Mouse (Mus musculus) cerebellum, adult 2 months (tissue): Measurements from ENCODE around the gene Stk39. TPM values are rescaled to one million over a fixed set of nuclear protein-coding genes. Genes with fewer than 3 reads are reported as not detected.

Experiments used
- DNase-seq, 2 experiments: peaks; one replicate each; pipeline ENCODE4 v3.0.0; 2021
- H3K27ac ChIP-seq: fragments of 200-500 bp; 2 replicates; pipeline ENCODE4 v1.5.1; 2012; ENCODE audit warnings: low read length, control low read depth, inconsistent platforms; ENCODE audit not compliant: insufficient read depth
- H3K27me3 ChIP-seq: fragments of 200-500 bp; 2 replicates; pipeline ENCODE4 v1.6.1; 2012; ENCODE audit warnings: inconsistent platforms, mild to moderate bottlenecking, low read length, moderate library complexity; ENCODE audit not compliant: control insufficient read depth, insufficient read depth
- H3K4me1 ChIP-seq: fragments of 200-500 bp; 2 replicates; pipeline ENCODE4 v1.6.1; 2011; ENCODE audit warnings: low read length; ENCODE audit not compliant: control insufficient read depth, insufficient read depth
- H3K4me3 ChIP-seq: fragments of 200-500 bp; replicated peaks from 2 replicates; pipeline ENCODE3; 2011; ENCODE audit warnings: mild to moderate bottlenecking, low read depth, low read length, control low read depth; ENCODE audit not compliant: insufficient read depth
- CTCF ChIP-seq: fragments of 200-500 bp; IDR thresholded peaks from 2 replicates; pipeline ENCODE4 v1.5.1; 2011; ENCODE audit warnings: low read depth, mild to moderate bottlenecking, control low read depth, low read length, moderate library complexity, borderline replicate concordance; ENCODE audit not compliant: insufficient read depth
- POLR2A ChIP-seq: fragments of 200-500 bp; IDR thresholded peaks from 2 replicates; pipeline ENCODE4 v1.6.1; 2011; ENCODE audit warnings: low read length, control low read depth, borderline replicate concordance; ENCODE audit not compliant: insufficient read depth
- WGBS: fragments of 180-500 bp; shearing (Covaris S2); methylation state at CpG from one replicate; pipeline ENCODE4 v1.1.7; 2018; 5-methylcytosine and 5-hydroxymethylcytosine counted together
- polyA plus RNA-seq: library from polyadenylated mRNA; depleted of rRNA; stranded (reverse); fragments of >200 nt; gene quantifications from 2 replicates; pipeline ENCODE4 v1.2.3, GENCODE M21; 2012

Stk39 gene
- polyA plus RNA-seq, 1 experiment, result 49.8 TPM

DNA sequence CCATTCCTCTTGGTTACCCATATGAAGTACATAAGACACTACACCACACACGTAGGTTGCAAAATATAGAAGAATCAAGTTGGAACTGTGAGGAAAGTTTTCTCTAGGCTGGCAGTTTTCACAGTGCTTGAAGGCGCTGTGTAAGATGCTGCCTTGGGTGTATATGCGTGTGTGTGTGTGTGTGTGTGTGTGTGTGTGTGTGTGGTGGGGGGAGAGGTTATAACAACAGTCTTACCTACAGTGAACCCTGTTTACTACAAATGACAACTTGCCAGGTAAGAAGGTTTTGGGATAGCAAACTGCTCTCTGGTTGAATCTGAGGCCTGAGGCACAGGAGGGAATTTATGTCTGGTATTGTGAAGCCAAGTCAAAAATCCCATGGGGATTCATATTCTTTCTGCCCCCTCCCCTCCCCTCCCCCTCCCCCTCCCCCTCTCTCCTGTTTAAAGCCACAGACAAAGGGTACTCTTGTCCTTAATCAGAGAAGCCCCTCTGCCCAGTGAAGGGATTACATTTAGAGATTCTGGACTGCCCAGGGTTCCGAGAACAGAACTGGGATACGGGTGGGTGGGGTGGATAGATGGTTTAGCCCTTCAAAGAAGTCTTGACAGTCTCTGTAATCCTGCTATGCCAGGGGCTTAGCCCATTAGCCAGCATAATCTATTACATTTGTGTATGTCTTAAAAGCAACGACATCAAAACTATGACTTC, 219.9 kb downstream of the Stk39 start:
- no peaks in the 10 kb centered on the region for H3K4me1 ChIP-seq
- no peak overlapping the region for H3K27ac ChIP-seq
- H3K4me3 ChIP-seq, result no peak overlapping the region
- no peak for DNase-seq
- H3K27me3 ChIP-seq, result no peaks in the 10 kb centered on the region
- WGBS, result 90% methylated on average over 6 of the region's 6 CpGs
- no peak for TF ChIP-seq CTCF

DNA sequence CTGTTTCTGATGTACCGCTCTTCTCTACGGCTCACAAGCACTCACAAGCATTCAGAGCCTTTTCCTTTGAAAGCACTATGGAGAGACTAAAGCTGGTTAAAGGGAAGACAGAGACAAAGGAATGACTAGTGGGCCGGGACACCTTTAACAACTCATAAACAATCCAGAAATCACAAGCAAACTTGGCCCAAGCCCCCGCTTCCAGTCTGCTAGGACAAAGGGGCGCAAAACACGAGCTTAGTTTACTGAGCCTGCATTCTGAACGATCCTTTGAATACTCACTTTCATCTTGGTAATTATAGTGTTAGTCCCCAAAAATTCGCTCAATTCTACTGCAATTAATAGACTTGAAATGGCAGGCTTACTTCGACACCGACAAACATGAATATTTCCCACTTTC, 221.2 kb downstream of the Stk39 start:
- no peak overlapping the region for H3K27ac ChIP-seq
- no peak for DNase-seq
- no peaks in the 10 kb centered on the region for H3K27me3 ChIP-seq
- no peak overlapping the region for H3K4me3 ChIP-seq
- H3K4me1 ChIP-seq, result peaks cover 2% of the 10 kb centered on the region; the same call in 1 of the 2 replicates
- 92% methylated on average over 10 of the region's 10 CpGs for WGBS
- TF ChIP-seq POLR2A (no peak), CTCF (no peak)

DNA sequence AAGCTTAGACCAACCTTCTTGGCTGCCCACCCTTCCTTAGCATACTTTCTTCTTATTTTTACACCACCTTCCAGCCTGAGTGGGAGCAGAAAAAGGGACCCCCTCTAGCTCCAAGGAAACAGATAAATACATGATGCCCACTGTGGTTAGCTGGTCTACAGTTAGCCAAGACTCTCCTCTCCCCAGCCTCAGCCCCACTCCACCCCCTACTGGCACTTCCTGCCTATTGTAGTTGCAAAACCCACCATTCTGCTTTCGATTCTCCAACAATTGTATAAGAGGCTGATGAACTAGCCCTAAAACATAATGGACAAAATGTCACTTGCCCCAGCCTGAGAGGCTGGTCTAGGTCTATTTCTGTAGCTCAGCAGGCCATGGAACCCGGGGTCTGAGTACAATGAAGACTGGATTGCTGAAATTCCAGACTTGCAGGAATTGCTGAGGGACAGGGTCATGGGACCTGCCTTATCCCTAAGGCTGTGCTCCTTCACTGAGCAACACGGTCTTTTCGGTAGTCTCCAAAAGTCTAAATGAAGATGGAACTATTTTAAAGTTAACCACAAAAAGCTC, 222.1 kb downstream of the Stk39 start:
- WGBS, result 50% methylated on average over 4 of the region's 4 CpGs
- no peak overlapping the region for H3K27ac ChIP-seq
- TF ChIP-seq CTCF (no peak), POLR2A (no peak)
- H3K4me1 ChIP-seq, result peaks cover 2% of the 10 kb centered on the region; the same call in 1 of the 2 replicates
- H3K4me3 ChIP-seq, result no peak overlapping the region
- no peaks in the 10 kb centered on the region for H3K27me3 ChIP-seq
- no peak for DNase-seq

DNA sequence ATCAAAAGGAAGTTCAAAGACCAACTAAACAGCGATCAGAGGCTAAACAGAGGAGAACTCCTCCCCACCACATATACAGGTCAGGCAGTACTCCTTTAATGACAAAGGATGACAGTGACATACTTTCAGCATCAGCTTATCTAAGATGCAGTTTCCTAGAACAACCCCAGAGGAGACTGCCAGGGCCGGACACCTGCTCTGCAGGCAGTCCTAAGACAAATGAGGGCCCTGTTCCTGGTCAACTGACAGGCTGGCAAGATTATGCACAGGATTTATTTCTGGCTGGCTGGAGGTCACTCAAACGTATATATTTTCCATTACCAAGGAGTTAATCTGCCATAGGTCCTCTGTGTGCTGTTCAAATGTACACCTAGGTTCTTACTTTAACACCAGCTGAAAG, 225.8 kb downstream of the Stk39 start:
- no peak overlapping the region for H3K27ac ChIP-seq
- peaks cover 2% of the 10 kb centered on the region; the same call in 1 of the 2 replicates for H3K4me1 ChIP-seq
- no peak overlapping the region for H3K4me3 ChIP-seq
- no peak for TF ChIP-seq POLR2A
- no peak for TF ChIP-seq CTCF
- WGBS, result 26% methylated on average over 3 of the region's 3 CpGs
- H3K27me3 ChIP-seq, result no peaks in the 10 kb centered on the region
- peak in 1 of 2 experiments; percentile 38 for DNase-seq

DNA sequence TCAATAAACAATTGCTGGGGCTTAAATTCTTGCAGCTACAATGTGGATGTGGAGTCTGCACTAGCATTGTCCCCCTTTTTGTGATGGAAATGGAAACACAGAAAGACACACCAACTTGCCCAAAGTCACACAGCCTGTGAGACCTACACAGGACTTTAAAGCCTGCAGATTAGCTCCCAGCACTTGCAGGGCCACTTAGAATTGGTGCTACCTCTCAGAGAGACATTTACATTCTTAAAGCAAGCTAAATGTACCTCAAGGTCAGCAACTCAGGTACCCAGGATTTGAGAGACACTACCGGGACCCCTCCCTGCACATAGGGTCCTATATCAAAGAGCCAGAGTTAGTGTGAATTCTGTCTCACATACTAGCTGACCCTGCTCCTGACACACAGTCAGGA, 227.5 kb downstream of the Stk39 start:
- DNase-seq, result no peak
- no peaks in the 10 kb centered on the region for H3K27me3 ChIP-seq
- no peak overlapping the region for H3K27ac ChIP-seq
- TF ChIP-seq CTCF (no peak), POLR2A (no peak)
- peaks cover 2% of the 10 kb centered on the region; the same call in 1 of the 2 replicates for H3K4me1 ChIP-seq
- WGBS, result 93% methylated on average over 1 of the region's 1 CpGs
- no peak overlapping the region for H3K4me3 ChIP-seq

DNA sequence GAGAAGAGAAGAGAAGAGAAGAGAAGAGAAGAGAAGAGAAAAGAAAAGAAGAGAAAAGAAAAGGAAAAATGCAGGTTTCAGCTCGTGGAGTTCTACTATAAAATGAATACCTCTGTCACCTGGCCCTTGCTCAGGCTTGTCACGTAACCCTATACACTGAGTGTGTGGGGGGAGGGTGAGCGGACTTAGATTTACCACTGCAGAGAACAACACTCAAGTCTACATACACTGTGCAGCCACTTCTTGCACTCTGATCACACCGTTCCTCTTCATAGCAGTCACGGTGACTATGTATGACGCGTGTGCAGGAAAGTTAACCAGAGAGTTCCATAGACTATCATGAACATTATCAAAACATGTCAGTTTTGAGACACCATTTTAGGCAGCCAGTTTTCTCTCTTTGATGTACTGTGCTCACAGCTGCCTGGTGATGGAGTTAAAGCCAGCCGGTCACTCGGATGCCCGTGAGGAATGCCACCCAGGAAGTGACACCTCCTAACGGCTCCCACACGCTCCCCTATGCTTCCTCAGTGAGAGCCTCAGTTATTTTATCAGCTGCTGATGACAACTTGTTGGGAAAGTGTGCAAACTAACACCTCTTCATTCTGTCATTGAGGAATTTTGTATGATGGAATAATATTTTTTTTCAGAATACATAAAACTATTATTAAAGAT, 228.1 kb downstream of the Stk39 start:
- H3K27me3 ChIP-seq, result no peaks in the 10 kb centered on the region
- 86% methylated on average over 12 of the region's 12 CpGs for WGBS
- no peak overlapping the region for H3K27ac ChIP-seq
- DNase-seq, result no peak
- H3K4me1 ChIP-seq, result peaks cover 2% of the 10 kb centered on the region; the same call in 1 of the 2 replicates
- H3K4me3 ChIP-seq, result no peak overlapping the region
- TF ChIP-seq POLR2A (no peak), CTCF (no peak)

DNA sequence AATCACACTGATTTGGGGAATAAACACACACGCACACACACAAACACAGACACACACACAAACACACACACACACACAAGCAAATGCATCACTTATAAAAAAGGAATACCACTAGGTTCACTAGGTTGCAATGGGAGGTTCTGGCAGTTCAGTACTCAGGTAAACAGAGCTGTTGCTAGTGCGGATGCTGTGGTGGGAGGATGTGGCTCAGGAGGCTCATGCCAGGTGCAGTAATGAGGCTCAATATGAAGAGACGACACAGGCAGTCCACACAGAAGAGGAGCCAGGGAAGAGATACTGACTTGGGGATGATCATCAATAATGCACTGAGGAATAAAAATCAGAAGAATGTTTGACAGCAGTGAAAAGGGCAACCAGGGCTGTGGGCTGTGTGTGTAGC, 228.8 kb downstream of the Stk39 start:
- H3K27ac ChIP-seq, result no peak overlapping the region
- peaks cover 2% of the 10 kb centered on the region; the same call in 1 of the 2 replicates for H3K4me1 ChIP-seq
- DNase-seq, result no peak
- H3K27me3 ChIP-seq, result no peaks in the 10 kb centered on the region
- no peak overlapping the region for H3K4me3 ChIP-seq
- TF ChIP-seq CTCF (no peak), POLR2A (no peak)
- WGBS, result 82% methylated on average over 3 of the region's 3 CpGs
